Mouse (Mus musculus): ENCODE data around the gene Cfap126.
"Not testable (repeated sequence)": the region's sequence is repeated elsewhere in the genome, so short reads cannot be mapped to it uniquely, and the experiment has no call there.

GRCm38 (mm10) chr1:171079345-171079744, 34.4 kb upstream of the Cfap126 start:
- not testable (repeated sequence) for TF ChIP-seq POLR2A (IDR thresholded peaks at IDR 0.05; ENCODE audit: insufficient read depth, low read depth, low read length); CTCF (IDR thresholded peaks at IDR 0.05)
